Mouse (Mus musculus): ENCODE measurements at regions not wholly inside any gene's neighbourhood (a gene's known extent, or its start where the extent isn't known, plus 50 kb on each side); places are given as distances from the start of the nearest gene placed in this dataset.

- DNase-seq, result no peak
- intact Hi-C loops (cut with DNase I; ENCODE audit: low total_unique reads), result no loop called here
Measured at GRCm38 (mm10) chr13:71174335-71174734, 332.7 kb upstream of the Adamts16 start.

GRCm38 (mm10) chr13:71166226-71166625 lies 324.6 kb upstream of the Adamts16 start:
- intact Hi-C loops (cut with DNase I; ENCODE audit: low total_unique reads), result no loop called here

GRCm38 (mm10) chr13:71165096-71165920 lies 323.7 kb upstream of the Adamts16 start:
- intact Hi-C loops (cut with DNase I; ENCODE audit: low total_unique reads), result no loop called here

More at GRCm38 (mm10) chr13:71166226-71166625, 324.6 kb upstream of the Adamts16 start:
- DNase-seq, result no peak

GRCm38 (mm10) chr13:71164012-71164411 lies 322.4 kb upstream of the Adamts16 start:
- intact Hi-C loops (cut with DNase I; ENCODE audit: low total_unique reads), result no loop called here
- no peak for DNase-seq

More at GRCm38 (mm10) chr13:71165096-71165920, 323.7 kb upstream of the Adamts16 start:
- no peak for DNase-seq

- no peak for DNase-seq
- intact Hi-C loops (cut with DNase I; ENCODE audit: low total_unique reads), result no loop called here
Measured at GRCm38 (mm10) chr13:71162952-71163351, 321.3 kb upstream of the Adamts16 start.

GRCm38 (mm10) chr13:71158300-71158860 lies 316.8 kb upstream of the Adamts16 start:
- intact Hi-C loops (cut with DNase I; ENCODE audit: low total_unique reads), result no loop called here
- DNase-seq, result no peak

- intact Hi-C loops (cut with DNase I; ENCODE audit: low total_unique reads), result no loop called here
- peak; percentile 12 for DNase-seq
Measured at GRCm38 (mm10) chr13:71157656-71158299, 316.2 kb upstream of the Adamts16 start.

GRCm38 (mm10) chr13:71150092-71150491 lies 308.5 kb upstream of the Adamts16 start:
- intact Hi-C loops (cut with DNase I; ENCODE audit: low total_unique reads), result no loop called here
- no peak for DNase-seq

- intact Hi-C loops (cut with DNase I; ENCODE audit: low total_unique reads), result no loop called here
- no peak for DNase-seq
Measured at GRCm38 (mm10) chr13:71149303-71149696, 307.7 kb upstream of the Adamts16 start.

- intact Hi-C loops (cut with DNase I; ENCODE audit: low total_unique reads), result no loop called here
- DNase-seq, result no peak
Measured at GRCm38 (mm10) chr13:71148491-71149302, 307.1 kb upstream of the Adamts16 start.

GRCm38 (mm10) chr13:71146859-71147443 lies 305.3 kb upstream of the Adamts16 start:
- DNase-seq, result no peak
- intact Hi-C loops (cut with DNase I; ENCODE audit: low total_unique reads), result no loop called here

- intact Hi-C loops (cut with DNase I; ENCODE audit: low total_unique reads), result no loop called here
Measured at GRCm38 (mm10) chr13:71138745-71139312, 297.2 kb upstream of the Adamts16 start.

GRCm38 (mm10) chr13:71135940-71136632 lies 294.5 kb upstream of the Adamts16 start:
- DNase-seq, result no peak
- intact Hi-C loops (cut with DNase I; ENCODE audit: low total_unique reads), result no loop called here

More at GRCm38 (mm10) chr13:71138745-71139312, 297.2 kb upstream of the Adamts16 start:
- no peak for DNase-seq

- DNase-seq, result no peak
- intact Hi-C loops (cut with DNase I; ENCODE audit: low total_unique reads), result no loop called here
Measured at GRCm38 (mm10) chr13:71121484-71121883, 279.9 kb upstream of the Adamts16 start.

- no peak for DNase-seq
- intact Hi-C loops (cut with DNase I; ENCODE audit: low total_unique reads), result no loop called here
Measured at GRCm38 (mm10) chr13:71108175-71108574, 266.6 kb upstream of the Adamts16 start.

- peak; percentile 46 for DNase-seq
- intact Hi-C loops (cut with DNase I; ENCODE audit: low total_unique reads), result no loop called here
Measured at GRCm38 (mm10) chr13:71105229-71105838, 263.7 kb upstream of the Adamts16 start.

GRCm38 (mm10) chr13:71104419-71105228 lies 263.0 kb upstream of the Adamts16 start:
- no peak for DNase-seq
- intact Hi-C loops (cut with DNase I; ENCODE audit: low total_unique reads), result no loop called here

All from gastrocnemius, postnatal 14 days (tissue).